Mouse (Mus musculus) lung, adult 2 months (tissue): ENCODE data around the gene Pipox.

ENCODE experiments used
- CTCF ChIP-seq: fragments of 200-500 bp; IDR thresholded peaks from 2 replicates; pipeline ENCODE4 v1.5.1; 2011; ENCODE audit warnings: mild to moderate bottlenecking, low read length, control low read depth; ENCODE audit not compliant: insufficient read depth
- POLR2A ChIP-seq: fragments of 200-500 bp; IDR thresholded peaks from 2 replicates; pipeline ENCODE4 v1.6.1; 2011; ENCODE audit warnings: low read depth, mild to moderate bottlenecking, control low read depth, low read length, borderline replicate concordance; ENCODE audit errors: extremely low read depth

- TF ChIP-seq POLR2A (no peak), CTCF (no peak)
Measured at GRCm38 (mm10) chr11:77890648-77891258, 3.1 kb downstream of the Pipox start.
